Mouse (Mus musculus) myocyte (in vitro differentiated cells): ENCODE data around the gene Pth.

Experiments used
- CEBPB ChIP-seq: IDR thresholded peaks from 2 replicates; pipeline ENCODE4 v1.6.1; 2011; ENCODE audit warnings: mild to moderate bottlenecking, moderate library complexity; ENCODE audit not compliant: poor library complexity, insufficient read depth, severe bottlenecking
- E2F4 ChIP-seq: IDR thresholded peaks from one replicate; pipeline ENCODE4 v1.6.1; 2011; ENCODE audit warnings: mild to moderate bottlenecking, control low read depth, moderate library complexity; ENCODE audit not compliant: insufficient read depth
- MAX ChIP-seq: IDR thresholded peaks from one replicate; pipeline ENCODE4 v1.6.1; 2011; ENCODE audit warnings: low read depth, mild to moderate bottlenecking, control low read depth
- MYOD1 ChIP-seq, 3 experiments: IDR thresholded peaks; one replicate each; pipeline ENCODE4 v1.6.1; 2011; ENCODE audit warnings: control low read depth in 2 of 3, low read depth in 2 of 3, mild to moderate bottlenecking in 2 of 3, moderate library complexity in 1 of 3; ENCODE audit not compliant: insufficient read length in 2 of 3, control insufficient read depth in 1 of 3
- MYOG ChIP-seq, 3 experiments: IDR thresholded peaks; one replicate each; pipeline ENCODE4 v1.6.1; 2011; ENCODE audit warnings: control low read depth in 2 of 3, low read depth in 2 of 3, mild to moderate bottlenecking in 2 of 3; ENCODE audit not compliant: insufficient read length in 2 of 3, control insufficient read depth in 1 of 3, insufficient read depth in 1 of 3
- POLR2A ChIP-seq: IDR thresholded peaks from one replicate; pipeline ENCODE4 v1.6.1; 2011; ENCODE audit warnings: low read depth, mild to moderate bottlenecking, control low read depth, moderate library complexity; ENCODE audit not compliant: insufficient read length
- POLR2AphosphoS2 ChIP-seq: IDR thresholded peaks from one replicate; pipeline ENCODE4 v1.6.1; 2011; ENCODE audit warnings: low read depth, control low read depth; ENCODE audit not compliant: insufficient read length
- REST ChIP-seq: IDR thresholded peaks from one replicate; pipeline ENCODE4 v1.6.1; 2011; ENCODE audit warnings: mild to moderate bottlenecking, control low read depth, moderate library complexity; ENCODE audit not compliant: insufficient read depth, insufficient read length
- TCF12 ChIP-seq: IDR thresholded peaks from one replicate; pipeline ENCODE4 v1.6.1; 2011; ENCODE audit warnings: mild to moderate bottlenecking, control low read depth; ENCODE audit not compliant: poor library complexity, insufficient read depth, severe bottlenecking
- TCF3 ChIP-seq: IDR thresholded peaks from one replicate; pipeline ENCODE4 v1.6.1; 2011; ENCODE audit warnings: low read depth, control low read depth; ENCODE audit not compliant: insufficient read length
- USF1 ChIP-seq: IDR thresholded peaks from one replicate; pipeline ENCODE4 v1.6.1; 2011; ENCODE audit warnings: low read depth, mild to moderate bottlenecking, control low read depth, moderate library complexity

DNA sequence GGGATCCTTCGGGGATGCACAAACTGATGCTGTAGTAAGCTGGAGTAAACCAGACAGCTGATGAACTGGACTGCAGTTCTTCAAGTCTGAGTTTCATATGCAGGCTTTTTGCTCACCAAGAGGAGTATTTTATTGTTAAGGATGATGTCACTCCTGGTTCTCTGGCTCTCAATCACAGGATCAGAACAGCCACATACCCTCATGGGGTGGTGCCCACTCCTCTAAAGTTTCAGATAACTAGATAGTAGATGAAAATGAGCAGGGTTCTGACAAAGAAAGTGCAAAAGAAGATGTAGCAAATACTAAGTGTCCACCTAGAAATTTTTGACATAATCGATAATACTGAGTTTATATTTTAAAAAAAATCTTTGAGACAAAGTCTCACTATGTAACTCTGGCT lies at the start of gene Pth:
- no peak for TF ChIP-seq POLR2A
- TF ChIP-seq MYOD1 (IDR thresholded peaks at IDR 0.05; ENCODE audit: control insufficient read depth in 1 of 3, insufficient read length in 2 of 3, low read depth in 2 of 3): no peak
- TF ChIP-seq TCF12: no peak
- no peak for TF ChIP-seq CEBPB
- TF ChIP-seq REST: no peak
- TF ChIP-seq MAX: no peak
- TF ChIP-seq E2F4: no peak
- TF ChIP-seq USF1: no peak
- TF ChIP-seq POLR2AphosphoS2: no peak
- TF ChIP-seq TCF3: no peak
- no peak for TF ChIP-seq MYOG (IDR thresholded peaks at IDR 0.05; ENCODE audit: control insufficient read depth in 1 of 3, insufficient read depth in 1 of 3, insufficient read length in 2 of 3, low read depth in 2 of 3)
